Mouse (Mus musculus) MEL-GATA-1-ER (cell line): Measurements from ENCODE around the gene Aoc2.

Experiments used
- DNase-seq: peaks from one replicate; pipeline ENCODE4 v3.0.0-alpha.2; 2012; ENCODE audit warnings: low read depth; ENCODE audit errors: extremely low read depth

Aoc2 gene

DNA sequence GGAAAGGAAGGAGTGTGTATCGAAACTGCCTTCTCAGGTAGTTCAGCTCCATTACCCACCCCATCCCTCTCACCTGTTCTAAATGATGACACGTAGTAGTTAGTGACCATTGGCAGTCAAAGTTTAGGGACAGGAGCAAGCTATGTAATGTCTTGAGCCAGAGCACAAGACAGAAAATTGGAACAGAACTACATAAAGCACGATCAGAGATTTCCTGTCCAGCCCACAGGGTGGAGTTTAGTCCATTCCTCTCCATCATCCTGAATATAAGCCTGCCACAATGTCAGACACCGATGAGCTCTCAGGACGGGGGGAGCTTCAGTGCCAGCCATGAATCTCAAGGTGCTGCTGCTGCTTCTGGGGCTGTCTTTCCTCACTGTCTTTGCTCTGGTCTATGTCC lies at the start of gene Aoc2:
Gene Aoc2, plus strand, starts transcription at position 301 of the 400 bp plus-strand sequence.
- DNase-seq, result no peak

DNA sequence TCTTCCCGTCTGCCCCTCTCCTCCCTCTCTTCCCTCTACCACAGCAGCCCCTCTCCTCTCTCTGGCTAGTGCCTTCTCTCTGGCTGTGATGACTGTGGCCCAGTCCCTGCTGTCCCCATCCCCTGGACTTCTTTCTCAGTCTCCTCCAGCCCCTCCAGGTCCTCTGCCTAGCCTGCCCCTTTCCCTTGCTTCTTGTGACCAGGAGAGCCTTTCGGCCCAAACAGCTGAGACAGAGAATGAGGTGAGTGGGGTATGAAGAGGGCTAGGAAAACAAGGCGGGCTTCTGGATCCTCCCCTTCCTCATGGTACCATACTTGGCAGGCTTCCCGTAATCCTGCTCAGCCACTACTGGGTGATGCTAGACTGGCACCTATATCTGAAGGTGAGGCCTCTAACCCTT lies 49.6 kb upstream of the Aoc2 start:
- DNase-seq, result no peak

DNA sequence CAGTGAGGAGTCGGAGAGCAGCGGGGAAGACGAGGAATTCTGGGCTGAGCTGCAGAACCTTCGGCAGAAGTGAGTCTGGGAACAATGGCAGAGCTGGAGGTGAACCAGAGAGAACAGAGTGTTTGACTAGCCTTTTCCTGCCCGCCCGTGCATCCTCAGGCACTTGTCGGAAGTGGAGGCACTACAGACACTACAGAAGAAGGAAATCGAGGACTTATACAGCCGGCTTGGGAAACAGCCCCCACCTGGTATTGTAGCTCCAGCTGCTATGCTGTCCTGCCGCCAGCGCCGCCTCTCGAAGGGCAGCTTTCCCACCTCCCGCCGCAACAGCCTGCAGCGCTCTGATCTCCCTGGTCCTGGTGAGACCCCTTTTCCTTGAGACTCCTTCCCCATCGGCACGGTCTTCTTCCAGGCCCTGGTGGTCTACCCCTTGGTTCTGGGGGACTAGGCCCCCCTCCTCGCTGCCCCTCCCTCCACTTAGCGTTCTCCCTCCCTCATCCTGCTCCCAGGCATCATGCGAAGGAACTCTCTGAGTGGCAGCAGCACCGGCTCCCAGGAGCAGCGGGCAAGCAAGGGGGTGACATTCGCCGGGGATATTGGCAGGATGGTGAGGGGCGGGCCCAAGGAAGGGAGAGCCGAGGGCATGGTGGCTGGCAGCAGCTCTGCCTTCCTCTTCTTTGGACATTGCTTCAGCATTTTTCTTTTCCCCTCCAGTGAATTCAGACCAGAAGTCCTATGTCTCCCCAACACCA lies 48.4 kb upstream of the Aoc2 start:
- no peak for DNase-seq

DNA sequence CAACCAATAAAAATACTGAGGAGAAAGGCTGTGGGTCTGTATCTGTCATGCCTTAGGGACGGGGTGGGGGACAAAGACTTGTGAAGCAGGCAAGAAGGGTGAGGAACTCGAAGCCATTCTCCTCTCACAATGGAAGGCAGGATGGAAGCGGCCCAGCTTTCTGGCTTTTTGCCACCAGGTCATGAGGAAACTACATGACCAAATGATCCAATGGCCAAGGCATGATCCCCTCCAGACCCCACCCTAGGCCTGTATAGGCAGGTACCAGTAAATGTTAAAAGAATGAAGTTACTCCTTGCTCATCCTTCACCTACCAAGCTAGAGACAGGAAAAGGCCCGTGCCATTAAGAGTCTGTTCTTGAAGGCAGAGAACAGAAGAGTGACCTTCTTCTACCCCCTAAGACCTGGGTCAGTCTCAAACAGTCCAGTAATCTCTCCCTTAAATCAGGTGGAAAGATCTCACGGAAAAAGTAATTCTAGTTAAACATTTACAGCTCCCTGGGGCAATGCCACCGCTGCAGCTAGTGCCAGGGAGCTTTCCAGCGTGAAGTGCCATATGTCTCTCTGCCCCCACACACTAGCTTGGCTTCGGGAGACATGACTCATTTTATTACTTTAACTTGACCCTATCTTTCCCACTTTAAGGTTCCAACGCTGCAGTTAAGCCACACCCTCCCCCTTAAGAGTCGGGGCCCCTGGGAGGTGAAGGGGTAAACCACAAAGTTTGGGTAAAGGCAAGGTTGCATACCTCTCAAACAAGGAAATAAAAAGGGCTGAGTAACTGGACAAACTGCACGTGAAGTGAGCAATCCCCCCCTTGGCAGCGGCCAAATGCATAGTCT lies 47.3 kb upstream of the Aoc2 start:
- peak; percentile 27 for DNase-seq

DNA sequence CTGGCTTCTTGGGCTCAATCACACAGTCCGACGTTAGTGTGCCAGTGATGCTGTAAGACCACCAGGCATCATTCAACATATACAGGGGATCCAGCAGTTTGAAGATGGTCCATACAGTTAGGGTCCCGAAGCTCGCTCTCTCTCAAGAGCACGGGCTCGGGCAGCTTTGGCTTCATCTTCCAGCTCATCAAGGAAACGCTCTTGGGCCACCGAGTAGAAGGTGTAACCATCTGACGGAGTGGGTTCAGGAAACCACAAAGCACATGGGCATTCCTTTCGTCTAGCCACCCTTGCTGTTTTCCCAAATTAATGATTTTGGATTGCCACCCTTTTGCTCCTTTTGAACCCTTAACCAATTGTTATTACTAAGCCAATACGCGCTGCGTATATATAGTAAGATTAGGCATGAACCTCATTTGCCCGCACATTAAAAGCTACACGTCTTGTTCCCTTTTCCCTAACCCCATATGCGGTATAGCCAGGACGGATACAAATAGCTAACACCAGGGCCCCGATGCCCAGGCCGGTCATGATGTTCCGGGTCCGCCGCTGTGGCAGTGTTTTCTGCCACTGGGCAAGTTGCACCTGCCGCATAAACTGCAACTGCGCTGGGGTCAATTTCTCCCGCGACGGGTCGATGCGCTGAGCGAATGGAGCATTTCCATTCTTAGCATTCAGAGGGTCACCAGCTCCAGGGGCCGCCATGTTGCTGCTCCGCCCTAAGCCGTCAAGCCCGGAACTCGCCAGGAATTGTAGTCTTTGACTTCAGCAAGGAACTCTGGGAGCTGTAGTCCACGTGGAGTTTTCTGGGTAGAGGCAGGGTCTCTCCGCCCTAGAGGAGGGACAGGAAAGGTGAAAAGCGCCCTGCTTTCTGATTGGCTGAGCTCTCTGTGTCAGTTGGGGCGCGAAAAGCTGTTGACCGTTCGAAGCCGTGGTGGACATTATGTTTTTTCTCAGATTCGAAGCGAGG lies 46.4 kb upstream of the Aoc2 start, which contains the start of the genes Cntd1 and Coa3:
Gene Cntd1, plus strand, starts transcription at position 790 of the 970 bp plus-strand sequence.
Gene Coa3, minus strand, starts transcription at position 892 of the 970 bp plus-strand sequence.
- DNase-seq, result peak; percentile 93

DNA sequence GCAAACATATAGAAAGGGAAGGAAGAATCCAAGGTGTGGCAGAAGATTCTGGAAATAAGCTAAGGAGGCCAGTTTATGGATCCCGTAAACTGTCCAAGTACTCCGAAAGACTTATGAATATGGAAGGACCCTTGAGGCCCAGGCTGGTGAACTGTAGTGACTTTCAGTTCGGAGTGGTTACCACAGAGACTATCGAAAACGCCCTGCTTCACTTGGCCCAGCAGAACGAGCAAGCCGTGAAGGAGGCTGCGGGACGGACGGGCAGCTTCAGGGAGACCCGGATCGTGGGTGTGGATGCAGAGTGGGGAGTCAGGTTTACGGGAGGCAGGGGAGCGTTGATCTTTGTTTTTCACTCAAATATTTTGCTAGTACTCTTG lies 45.7 kb upstream of the Aoc2 start:
- no peak for DNase-seq

DNA sequence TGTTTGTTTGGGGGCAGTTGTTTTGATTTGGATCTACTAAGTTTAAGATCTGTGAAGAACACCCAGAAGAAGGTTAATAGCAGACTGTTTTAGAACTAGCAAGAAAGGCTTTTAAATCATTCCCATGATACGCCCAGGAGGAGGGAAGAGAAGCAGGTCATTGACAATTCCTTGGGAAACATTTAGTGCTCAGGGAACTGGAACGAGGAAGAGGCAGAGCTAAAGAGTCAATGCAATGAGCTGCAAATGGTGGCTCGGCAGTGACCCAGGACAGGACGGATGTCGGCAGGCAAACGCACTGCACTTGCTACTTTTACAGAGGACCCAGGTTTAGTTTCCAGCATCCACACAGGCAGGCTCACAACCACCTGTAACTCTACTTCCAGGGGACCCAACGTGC lies 44.0 kb upstream of the Aoc2 start:
- DNase-seq, result no peak

DNA sequence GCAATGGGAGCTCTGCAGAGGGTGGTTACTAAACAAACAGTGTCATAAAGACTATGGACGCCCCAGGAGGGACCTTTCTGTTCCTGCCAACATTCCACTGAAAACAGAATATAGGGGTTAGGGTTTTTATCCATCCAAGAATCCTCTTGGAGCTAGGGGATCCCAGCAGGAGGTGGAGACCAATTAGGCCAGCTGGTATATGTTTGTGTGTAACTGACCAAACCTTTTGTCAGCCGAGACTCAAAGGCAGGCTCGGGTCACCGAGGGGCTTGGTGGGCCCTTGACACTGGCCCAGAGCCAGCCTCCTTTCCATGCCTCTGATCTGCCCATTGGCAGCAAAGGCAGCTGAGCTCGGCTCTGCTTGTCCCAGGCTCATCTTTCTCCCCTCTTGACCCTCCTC lies 42.0 kb upstream of the Aoc2 start:
- DNase-seq, result no peak

DNA sequence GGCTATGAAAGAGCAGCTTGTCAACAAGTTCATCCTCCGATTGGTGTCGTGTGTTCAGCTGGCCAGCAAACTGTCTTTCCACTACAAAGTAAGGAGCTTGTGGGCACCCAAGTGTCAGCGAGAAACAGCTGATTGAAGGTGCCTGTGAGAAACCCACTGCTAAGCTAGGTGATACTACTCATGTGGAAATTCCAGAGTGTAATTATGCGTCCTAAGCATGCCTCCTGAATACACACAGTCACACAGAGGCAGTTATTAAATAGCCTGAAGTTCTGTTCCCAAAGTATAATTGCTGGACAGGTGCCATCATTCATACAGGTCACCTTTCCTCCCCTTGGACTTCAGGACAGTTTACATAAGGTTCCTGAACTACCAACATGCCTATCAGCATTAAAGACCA lies 41.1 kb upstream of the Aoc2 start:
- DNase-seq, result no peak

DNA sequence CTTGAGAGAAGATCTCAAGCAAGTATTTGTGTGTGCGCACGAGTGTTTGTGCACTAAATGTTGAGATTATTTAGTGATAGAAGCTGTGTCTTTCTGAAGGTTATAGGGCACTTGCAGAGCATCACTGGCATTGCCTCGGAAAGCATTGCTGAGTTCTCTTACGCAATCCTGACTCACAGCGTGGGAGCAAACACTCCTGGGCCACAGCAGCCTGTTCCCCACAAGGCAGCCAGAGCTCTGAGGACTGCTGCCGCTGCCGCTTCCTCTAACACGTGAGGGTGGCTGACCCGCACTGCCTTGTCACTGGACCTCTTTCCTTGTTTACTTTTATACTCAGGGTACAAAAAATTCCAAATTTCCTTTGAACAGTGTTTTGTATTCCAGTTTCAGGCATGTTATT lies 37.6 kb upstream of the Aoc2 start:
- no peak for DNase-seq

DNA sequence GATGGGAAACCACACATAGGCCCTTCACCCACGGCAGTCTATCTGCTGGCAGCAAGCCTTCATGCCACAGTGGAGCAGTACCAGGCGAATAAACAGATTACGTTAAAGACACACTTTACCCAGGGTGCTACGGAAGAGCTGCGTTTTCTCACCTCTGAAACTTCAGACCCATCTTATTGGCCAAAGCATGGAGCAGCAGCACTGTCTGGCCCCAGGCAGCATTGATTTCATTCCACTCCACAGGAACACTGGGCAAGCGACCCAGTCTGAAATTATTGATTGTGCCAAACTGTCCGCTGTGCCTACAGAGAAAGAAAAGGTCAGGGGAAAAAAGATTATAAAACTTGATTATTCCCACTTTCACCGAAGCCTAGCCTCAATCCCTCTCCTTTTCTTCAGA lies 33.6 kb upstream of the Aoc2 start:
- DNase-seq, result no peak

DNA sequence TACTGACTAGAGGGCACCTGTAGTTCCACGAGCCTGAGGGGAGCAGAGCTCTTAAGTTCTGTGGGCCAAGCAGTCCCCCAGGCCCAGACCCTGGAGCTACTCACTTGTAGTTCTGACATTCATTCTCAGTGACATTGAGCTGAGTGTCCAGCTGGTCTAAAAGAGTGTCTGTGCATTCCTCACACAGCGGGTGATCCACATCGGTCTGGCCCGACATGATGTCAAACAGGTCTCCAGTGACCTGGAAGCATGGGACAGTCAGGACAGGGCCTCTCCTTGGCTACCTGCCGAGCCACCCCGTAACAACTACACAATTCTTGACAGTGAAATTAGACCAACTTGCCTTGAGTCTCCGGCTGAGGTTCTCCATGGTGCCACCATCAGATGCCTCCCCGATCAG lies 29.7 kb upstream of the Aoc2 start:
- no peak for DNase-seq

DNA sequence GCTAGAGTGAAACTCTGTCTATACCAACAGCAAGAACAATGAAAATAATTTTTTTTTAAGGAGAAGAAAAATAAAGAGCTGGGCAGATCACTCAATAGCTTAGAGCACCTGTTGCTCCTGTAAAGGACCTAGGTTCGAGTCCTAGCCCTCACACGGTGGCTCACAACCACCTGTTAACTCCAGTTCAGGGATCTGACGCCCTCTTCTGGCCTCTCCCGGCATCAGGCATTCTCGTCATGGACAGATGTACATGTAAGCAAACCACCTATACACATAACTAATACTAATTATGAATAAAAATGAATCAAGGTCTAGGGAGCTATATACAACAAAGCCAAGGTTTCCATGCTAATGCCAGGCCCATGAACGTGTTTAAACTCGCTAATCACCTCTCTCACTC lies 24.0 kb upstream of the Aoc2 start:
- no peak for DNase-seq

DNA sequence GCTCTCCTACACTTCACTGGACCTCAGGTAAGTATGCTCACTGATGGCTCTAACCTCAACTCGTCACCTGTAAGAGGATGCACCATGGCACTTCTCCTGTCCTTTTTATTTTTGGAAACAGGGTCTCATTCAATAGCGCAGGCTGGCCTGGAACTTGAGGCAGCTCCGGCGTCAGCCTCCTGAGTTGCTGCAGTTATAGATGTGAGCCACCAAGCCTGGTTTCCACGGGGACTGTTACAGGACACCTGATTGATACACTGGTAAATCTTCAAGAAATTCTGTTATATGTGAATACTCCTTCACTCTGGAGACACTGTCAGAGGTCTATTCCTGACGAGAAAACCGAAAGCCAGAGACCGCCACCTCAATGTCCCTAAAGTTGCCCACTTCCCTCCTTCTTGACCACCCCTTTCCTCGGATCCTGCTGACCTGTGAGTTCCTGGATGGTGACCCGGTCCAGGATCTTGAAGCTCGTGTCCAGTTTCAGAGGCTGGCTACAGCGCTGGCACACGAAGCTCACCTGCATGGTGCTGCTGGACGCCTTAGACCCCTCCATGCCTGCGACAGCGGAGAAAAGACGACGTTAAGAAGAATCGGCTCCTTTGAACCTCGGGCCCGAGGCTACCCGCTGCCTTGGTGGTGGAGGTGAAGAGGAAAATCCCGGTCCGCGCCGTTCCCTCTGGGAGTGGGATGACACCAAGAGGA lies 23.4 kb upstream of the Aoc2 start:
- DNase-seq, result no peak

DNA sequence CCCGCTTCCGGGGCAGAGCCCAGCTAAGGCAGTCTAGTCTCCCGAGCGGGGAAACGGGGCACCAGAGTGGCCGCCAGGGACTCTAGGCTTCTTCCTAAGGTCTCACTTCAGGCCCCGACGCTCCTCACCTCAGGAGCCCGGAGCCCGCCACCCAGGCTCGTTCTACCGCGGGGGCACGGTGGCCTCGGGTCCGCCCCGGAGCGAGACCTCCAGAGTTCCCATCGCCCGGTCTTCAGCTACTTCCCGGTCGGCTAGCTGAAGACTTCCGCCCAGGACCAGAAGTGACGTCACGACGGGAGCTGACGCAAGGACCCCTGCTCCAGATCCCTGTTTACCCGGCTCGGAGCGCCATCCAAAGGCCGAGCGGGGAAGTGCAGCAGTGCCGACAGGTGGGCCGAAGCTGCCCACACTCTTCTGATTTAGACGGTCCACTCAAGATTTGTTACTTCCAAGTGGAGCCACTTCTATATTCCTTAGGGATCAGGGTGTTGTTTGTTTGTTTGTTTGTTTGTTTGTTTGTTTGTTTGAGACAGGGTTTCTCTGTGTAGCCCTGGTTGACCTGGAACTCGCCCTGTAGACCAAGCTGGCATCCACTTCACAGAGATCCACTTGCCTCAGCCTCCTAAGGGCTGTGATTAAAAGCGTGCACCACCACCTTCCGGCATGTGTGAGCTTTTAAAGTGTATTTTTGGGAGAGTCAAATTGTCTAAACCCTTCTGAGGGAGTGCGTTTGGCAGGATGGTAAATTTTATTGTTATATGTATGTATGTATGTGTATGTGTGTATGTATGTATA lies 22.7 kb upstream of the Aoc2 start, which contains the start of gene Becn1:
Gene Becn1, minus strand, starts transcription at position 283 of the 795 bp plus-strand sequence.
- DNase-seq, result peak; percentile 85

DNA sequence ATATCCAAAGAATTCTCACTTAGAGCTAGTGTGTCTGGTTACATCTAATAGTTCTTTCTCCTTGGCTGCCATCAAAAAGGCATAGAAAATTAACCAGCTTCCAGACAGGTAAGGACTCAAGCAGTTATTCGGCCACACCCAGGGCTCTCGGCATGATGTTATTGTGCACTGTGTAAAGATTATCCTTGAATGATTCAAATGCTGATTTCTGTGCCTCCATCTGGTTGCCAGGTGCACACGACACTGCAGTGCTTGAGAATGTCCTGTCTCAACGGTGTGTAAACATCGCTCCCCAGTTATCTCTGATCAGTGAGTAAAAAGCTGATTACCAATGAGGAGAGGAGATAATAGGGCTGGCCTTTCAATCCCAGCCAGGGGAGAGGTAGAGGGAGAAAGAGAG lies 17.1 kb upstream of the Aoc2 start:
- no peak for DNase-seq

DNA sequence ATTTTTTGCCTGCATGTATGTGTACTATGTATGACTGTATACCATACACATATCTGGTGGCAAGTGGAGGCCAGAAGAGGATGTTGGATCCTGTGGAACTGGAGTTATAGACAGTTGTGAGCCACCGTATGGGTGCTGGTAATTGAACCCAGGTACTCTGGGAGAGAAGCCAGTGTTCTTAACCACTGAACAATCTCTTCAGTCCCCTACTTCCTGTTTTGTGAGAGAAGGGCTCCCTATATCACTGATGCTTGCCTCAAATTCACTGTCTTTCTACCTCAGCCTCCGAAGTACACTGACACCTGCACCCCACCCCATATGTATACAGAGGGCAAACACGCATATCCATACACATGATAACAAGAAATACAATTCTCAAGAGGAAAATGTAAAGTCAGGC lies 13.8 kb upstream of the Aoc2 start:
- peak; percentile 63 for DNase-seq

DNA sequence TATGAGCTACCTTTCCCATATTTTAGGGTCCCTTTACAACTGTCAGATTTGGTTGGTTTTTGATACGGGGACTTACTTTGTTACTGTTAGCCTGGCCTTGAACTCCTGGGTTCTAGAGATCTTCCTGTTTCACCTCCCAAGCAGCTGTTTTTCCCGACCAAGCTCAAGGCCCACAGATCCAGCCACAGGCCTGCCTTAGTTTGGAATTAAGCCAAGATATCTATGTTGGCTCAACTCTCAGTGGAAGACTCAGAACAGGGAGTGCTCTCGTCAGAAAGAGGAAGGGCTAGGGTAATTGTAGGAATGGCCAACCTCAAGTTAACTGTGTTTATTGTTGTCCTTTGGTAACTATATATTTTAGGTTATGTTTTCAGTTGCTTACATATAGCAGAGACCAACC lies 12.7 kb upstream of the Aoc2 start:
- DNase-seq, result peak; percentile 67

DNA sequence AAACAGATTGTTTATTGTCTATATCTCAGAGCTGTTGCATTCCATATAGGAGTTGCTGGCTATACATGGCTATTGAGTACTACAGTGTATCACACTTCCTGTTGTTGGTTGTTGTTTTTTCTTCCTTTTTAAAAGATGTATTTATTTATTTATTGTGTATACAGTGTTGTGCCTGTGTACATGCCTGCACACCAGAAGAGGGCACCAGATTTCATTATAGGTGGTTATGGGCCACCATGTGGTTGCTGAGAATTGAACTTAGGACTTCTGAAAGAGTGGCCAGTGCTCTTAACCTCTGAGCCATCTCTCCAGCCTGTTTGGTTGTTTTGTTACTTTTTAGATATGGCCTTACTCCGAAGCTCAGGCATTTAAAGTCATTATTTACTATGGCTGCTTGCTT lies 10.3 kb upstream of the Aoc2 start:
- DNase-seq, result no peak

DNA sequence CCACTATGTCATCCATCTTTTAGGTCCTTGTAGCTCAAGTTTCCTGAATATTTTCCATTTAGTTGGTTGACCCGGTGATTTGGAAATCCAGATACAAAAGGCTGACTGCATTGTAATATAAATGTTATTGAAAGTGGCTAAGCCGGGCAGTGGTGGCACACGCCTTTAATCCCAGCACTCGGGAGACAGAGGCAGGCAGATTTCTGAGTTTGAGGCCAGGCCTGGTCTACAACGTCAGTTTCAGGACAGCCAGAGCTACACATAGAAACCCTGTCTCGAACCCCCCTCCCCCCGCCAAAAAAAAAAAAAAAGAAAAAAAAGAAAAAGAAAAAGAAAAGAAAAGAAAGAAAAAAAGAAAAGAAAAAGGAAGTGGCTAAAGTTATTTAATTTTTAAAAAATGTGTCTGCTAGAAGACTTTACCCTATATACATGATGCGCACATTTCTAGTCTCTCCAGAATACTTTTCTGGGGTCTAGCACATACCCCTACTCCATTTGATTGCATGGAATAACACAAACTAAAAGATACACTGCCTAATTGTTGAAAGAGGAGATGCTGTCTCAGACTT lies 9.7 kb upstream of the Aoc2 start:
- DNase-seq, result no peak
